Mouse (Mus musculus) embryo, embryonic 10 days (tissue): ENCODE results near the gene Tgfb1.

Source experiments
- DNase-seq: peaks from one replicate; pipeline ENCODE4 v3.0.0-alpha.2; 2015; ENCODE audit warnings: low spot score

The Tgfb1 gene

GRCm38 (mm10) chr7:25686680-25687531 is at the start of gene Tgfb1:
Gene Tgfb1 (plus strand): TSS chr7:25687002.
- peak; percentile 77 for DNase-seq

- DNase-seq: no peak
These were observed 49.7 kb upstream of the Tgfb1 start for GRCm38 (mm10) chr7:25637099-25637498.

- no peak for DNase-seq
These were observed 47.0 kb upstream of the Tgfb1 start for GRCm38 (mm10) chr7:25639754-25640153.

DNA sequence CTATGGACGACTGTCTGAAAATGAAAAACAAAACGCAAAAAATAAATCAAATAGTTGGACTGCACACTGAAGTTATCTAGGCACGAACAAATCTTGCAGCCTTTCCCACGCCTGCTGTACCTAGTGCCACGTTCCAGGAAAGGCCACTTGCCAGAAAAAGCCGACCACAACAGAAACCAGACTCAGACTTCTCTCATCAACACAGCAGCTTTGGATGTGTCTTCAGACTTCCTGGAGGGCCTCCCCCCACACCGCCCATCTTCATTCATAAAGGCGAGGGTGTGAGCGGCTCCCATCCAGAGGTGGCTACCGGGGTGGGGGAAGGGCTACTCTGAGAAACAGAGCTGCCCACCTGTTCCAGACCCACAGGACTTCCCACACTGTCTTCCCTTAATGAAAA is 42.7 kb upstream of the Tgfb1 start:
- DNase-seq: no peak

GRCm38 (mm10) chr7:25644631-25645030 is 42.2 kb upstream of the Tgfb1 start:
- no peak for DNase-seq

DNA sequence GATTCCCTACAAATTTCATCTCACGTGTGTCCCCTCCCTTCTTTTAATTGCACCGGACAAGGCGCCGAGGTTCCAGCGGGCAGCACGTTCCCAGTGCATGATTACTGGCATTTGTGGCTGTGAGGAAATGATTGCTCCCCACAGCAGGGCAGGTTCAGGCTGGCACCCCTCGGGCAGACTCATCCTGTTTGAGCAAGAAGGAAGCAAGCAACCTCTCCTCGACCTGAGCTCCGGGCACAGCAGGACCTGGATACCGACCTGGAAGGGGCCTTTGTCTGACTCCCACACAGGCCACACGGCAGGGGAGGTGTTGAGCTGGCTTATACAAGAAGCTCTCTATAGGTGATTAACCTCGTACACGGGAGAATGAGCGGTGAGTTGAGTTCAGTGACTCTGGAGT is 41.7 kb upstream of the Tgfb1 start:
- DNase-seq: no peak

- DNase-seq: no peak
These were observed 39.2 kb upstream of the Tgfb1 start for GRCm38 (mm10) chr7:25647574-25648123.

DNA sequence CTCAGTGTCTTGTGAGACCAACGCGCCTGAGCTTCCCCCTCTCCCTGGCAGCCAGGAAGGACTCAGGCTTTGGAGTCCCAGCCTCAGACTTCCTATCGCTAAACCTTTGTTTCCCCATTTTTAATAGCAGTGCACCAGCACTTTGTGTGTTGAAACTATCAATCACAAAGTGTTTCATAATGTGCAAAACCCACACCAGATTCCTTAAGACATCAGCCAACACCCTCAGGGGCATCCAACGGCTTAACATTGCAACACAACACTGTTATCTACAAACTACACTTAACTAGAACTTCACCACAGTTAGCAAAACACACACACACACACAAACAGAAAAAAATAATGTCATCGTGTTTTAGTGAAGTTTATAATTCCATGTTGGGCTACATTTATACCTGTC is 37.0 kb upstream of the Tgfb1 start:
- no peak for DNase-seq

GRCm38 (mm10) chr7:25651281-25651680 is 35.5 kb upstream of the Tgfb1 start:
- no peak for DNase-seq

GRCm38 (mm10) chr7:25652244-25652759 is 34.5 kb upstream of the Tgfb1 start:
- DNase-seq: no peak

DNA sequence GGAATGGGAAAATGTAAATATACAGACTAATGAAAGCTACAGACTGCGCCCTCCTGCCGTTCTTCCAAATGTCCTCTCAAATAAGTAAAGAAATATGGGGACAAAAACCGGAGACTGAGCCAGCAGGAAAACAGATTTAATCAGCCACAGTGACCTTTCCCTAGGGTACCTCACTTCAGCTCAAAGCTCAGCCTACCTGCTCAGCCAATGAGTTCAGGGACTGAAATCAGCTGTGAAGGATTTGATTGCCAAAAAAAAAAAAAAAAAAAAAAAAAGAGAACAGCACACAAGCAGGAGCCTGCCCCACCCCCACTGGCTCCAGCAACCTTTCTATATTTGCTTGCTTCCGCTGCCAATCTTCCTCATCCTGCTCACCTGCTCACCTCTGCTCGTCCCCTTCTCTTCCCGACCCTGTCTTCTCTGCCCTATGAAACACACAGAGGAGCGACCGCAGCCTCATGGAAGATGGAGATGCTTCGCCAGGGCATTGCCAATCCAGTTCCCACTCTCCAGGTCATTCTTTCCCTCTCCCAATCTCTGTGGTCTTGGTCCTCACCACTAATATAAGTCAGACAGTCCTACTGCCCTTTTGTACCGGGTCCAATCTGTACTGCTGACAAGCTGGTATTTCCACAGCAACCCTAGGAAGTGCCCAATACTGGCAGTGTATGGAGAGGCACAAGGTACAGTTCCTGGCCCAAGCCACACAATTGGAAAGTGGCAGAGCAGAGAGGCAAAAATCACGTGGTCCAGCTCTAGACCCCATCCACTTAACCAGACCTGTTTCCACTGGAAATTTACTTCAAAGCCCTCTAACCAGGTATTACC is 31.0 kb upstream of the Tgfb1 start:
- DNase-seq: no peak

DNA sequence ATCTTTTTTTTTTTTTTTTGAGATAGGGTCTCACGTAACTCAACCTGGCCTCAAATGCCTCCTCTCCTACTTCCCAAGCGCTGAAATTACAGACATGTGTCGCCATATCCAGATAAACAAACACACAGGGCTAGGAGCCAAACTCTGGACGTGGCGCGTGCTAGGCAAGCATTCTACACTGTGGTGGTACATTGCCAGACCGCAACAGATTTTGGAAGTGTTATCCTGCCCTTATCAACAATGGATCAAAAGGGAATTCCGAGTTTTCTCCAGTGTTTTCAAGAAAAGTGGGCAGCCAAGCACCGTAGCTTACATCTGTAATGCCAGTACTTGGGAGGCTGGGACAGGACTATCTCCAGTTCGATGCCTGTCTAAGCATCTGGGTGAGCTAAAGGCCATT is 29.0 kb upstream of the Tgfb1 start:
- no peak for DNase-seq

DNA sequence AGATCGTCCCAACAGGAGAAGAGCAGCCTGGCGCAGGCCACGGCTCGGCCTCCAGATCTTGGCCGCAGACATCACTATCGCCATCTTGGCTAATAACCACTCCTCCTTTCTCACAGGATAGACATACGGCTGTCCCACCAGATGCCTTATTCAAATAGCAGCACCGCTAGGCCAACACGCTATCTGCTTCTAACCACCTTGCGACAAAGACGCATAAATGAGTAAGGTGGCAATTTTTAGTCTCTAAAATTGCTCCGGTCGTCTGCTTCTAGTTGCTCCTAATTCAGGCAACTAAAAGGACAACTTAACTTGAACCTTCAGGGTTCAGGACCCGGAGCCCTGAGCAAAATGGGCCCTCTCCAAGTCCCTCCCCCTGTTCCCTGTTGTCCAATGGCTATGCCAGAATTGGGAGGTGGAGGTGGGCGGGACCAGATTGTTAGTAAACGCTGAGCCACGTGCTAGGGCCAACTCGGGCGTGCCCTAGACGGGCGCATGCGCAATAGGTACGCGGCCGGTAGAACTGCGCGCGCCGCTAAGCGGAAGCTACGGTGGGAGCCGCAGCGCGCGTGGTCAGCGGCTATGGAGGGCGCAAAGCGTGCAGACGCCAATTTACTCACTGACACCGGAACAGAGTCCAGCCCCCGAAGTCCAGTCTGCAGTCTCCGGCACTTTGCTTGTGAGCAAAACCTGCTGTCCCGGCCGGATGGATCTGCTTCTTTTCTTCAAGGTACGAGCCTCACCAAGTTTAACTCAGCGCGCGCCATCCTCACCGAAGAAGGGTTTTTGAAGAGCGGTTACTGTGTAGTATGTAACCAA is 27.9 kb upstream of the Tgfb1 start, which contains the start of the genes Bckdha and Exosc5:
Bckdha (minus strand) TSS at position 325 of the 816 bp plus-strand sequence.
Exosc5 (plus strand) TSS at position 508 of the 816 bp plus-strand sequence.
- DNase-seq: peak; percentile 100

DNA sequence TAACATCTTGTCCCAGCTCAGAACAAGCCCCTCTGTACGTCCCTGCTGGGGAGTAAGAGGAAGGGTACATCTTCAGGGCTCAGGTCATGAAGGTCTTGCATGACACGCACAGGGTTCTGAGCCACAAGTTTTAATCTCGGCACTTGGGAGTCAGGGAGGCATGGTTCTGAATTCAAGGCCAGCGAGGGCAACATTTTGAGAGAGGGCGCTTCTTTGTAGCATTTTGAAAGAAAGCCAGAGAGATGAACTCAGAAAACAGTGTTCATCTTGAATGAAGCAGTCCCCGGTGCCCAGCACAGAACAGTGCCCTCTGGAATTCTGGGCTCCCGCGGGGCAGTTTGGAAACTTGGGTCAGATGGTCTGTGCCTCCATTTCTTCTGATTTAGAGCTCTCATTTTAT is 20.4 kb upstream of the Tgfb1 start:
- DNase-seq: no peak

GRCm38 (mm10) chr7:25669158-25669557 is 17.6 kb upstream of the Tgfb1 start:
- DNase-seq: no peak

GRCm38 (mm10) chr7:25669631-25670030 is 17.2 kb upstream of the Tgfb1 start:
- no peak for DNase-seq

DNA sequence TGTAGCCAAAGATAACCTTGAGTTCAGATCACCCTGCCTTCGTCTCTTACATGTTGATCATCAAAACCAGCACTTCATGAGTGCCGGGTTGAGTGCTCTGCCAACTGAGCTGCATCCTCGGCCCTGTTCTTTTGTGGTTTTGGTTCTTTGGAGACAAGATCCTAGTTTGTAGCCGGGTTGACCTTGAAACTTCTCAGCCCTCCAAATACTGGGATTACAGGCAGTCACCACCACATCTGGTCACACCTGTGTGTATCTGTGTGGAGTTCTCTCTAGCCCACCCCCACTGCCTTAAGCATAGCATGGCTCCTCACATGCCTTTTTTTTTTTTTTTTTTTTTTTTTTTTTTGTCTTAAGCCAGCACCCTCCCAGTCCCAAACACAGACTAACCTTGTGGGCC is 16.7 kb upstream of the Tgfb1 start:
- no peak for DNase-seq

DNA sequence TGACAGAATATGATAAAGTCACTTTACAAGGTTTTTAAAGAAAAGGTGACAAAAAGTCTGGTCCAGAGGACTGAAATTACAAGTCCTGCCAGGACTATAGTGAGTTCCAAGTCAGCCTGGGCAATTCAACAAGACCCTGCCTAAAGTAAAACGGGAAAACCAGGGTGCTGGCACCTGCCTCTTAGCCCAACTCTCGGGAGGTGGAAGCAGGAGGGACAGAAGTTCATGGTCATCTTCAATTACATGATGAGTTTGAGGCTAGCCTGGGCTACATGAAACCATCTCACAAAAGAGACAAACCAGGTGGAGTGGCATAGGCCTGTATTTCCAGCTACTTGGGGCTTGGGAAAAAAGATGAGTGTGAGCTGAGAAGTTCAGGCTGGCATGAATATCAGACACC is 15.1 kb upstream of the Tgfb1 start:
- no peak for DNase-seq

- DNase-seq: no peak
These were observed 14.4 kb upstream of the Tgfb1 start for GRCm38 (mm10) chr7:25672442-25672841.

GRCm38 (mm10) chr7:25674297-25674696 is 12.5 kb upstream of the Tgfb1 start:
- DNase-seq: no peak

DNA sequence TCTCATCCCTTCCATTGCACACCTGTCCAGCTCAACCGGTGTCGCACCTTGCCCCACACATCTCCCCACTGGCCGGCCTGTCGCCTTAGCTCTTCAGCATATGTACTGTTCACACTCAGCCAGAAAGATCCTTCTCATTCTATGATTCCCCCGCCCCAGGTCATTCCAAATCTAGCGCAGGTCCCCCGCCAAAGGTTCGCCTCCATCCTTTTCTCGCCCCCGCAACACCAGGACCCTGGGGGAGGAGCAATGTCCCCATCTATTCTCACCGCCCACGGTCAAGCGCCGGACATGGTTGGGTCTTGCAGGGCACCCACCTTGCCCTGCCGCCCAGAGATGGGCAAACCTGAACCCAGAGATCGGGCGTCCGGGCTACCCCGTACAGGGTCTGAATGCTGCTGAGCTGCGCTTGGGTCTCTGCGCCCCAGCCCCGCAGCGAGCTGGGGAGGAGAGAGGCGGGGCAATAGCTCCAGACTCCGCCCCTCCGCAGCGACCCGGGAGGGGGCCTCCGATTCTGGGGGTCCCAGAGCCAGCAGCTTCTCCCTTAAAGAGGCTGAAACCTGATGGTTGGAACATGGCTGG is 12.0 kb upstream of the Tgfb1 start, which contains the start of gene Tmem91:
Tmem91 (minus strand) TSS at position 448 of the 582 bp plus-strand sequence.
- no peak for DNase-seq
